Mouse (Mus musculus): ENCODE data around the gene Aqp11.
A peak's percentile ranks its signal among the peaks of the same experiment; 100 is the strongest.

Gene Aqp11

GRCm38 (mm10) chr7:97737638-97738456 is at the start of gene Aqp11:
Aqp11 (minus strand) TSS chr7:97738289.
- peak; percentile 89 for ATAC-seq (ENCODE audit: insufficient number of reproducible peaks, low FRiP score, low TSS enrichment)

- ATAC-seq (ENCODE audit: insufficient number of reproducible peaks, low FRiP score, low TSS enrichment): no peak
These were observed 45.4 kb upstream of the Aqp11 start for GRCm38 (mm10) chr7:97783523-97783922.

- ATAC-seq (ENCODE audit: insufficient number of reproducible peaks, low FRiP score, low TSS enrichment): no peak
These were observed 43.4 kb upstream of the Aqp11 start for GRCm38 (mm10) chr7:97781496-97781895.

- no peak for ATAC-seq (ENCODE audit: insufficient number of reproducible peaks, low FRiP score, low TSS enrichment)
These were observed 42.7 kb upstream of the Aqp11 start for GRCm38 (mm10) chr7:97780815-97781214.

- ATAC-seq (ENCODE audit: insufficient number of reproducible peaks, low FRiP score, low TSS enrichment): no peak
These were observed 42.1 kb upstream of the Aqp11 start for GRCm38 (mm10) chr7:97780222-97780621.

GRCm38 (mm10) chr7:97777191-97777590 is 39.1 kb upstream of the Aqp11 start:
- ATAC-seq (ENCODE audit: insufficient number of reproducible peaks, low FRiP score, low TSS enrichment): no peak

- ATAC-seq (ENCODE audit: insufficient number of reproducible peaks, low FRiP score, low TSS enrichment): no peak
These were observed 37.8 kb upstream of the Aqp11 start for GRCm38 (mm10) chr7:97775923-97776322.

GRCm38 (mm10) chr7:97775380-97775779 is 37.3 kb upstream of the Aqp11 start:
- no peak for ATAC-seq (ENCODE audit: insufficient number of reproducible peaks, low FRiP score, low TSS enrichment)

- no peak for ATAC-seq (ENCODE audit: insufficient number of reproducible peaks, low FRiP score, low TSS enrichment)
These were observed 32.9 kb upstream of the Aqp11 start for GRCm38 (mm10) chr7:97770841-97771620.

- ATAC-seq (ENCODE audit: insufficient number of reproducible peaks, low FRiP score, low TSS enrichment): no peak
These were observed 30.9 kb upstream of the Aqp11 start for GRCm38 (mm10) chr7:97769020-97769419.

- ATAC-seq (ENCODE audit: insufficient number of reproducible peaks, low FRiP score, low TSS enrichment): peak; percentile 68
These were observed 29.8 kb upstream of the Aqp11 start for GRCm38 (mm10) chr7:97767841-97768240.

GRCm38 (mm10) chr7:97766406-97767166 is 28.5 kb upstream of the Aqp11 start:
- ATAC-seq (ENCODE audit: insufficient number of reproducible peaks, low FRiP score, low TSS enrichment): no peak

- ATAC-seq (ENCODE audit: insufficient number of reproducible peaks, low FRiP score, low TSS enrichment): no peak
These were observed 27.9 kb upstream of the Aqp11 start for GRCm38 (mm10) chr7:97765963-97766347.

GRCm38 (mm10) chr7:97765181-97765962 is 27.3 kb upstream of the Aqp11 start:
- no peak for ATAC-seq (ENCODE audit: insufficient number of reproducible peaks, low FRiP score, low TSS enrichment)

- no peak for ATAC-seq (ENCODE audit: insufficient number of reproducible peaks, low FRiP score, low TSS enrichment)
These were observed 26.5 kb upstream of the Aqp11 start for GRCm38 (mm10) chr7:97764591-97764990.

- peak; percentile 31; the same call in 1 of the 2 replicates for ATAC-seq (ENCODE audit: insufficient number of reproducible peaks, low FRiP score, low TSS enrichment)
These were observed 19.1 kb upstream of the Aqp11 start for GRCm38 (mm10) chr7:97756967-97757881.

GRCm38 (mm10) chr7:97749207-97750190 is 11.4 kb upstream of the Aqp11 start:
- no peak for ATAC-seq (ENCODE audit: insufficient number of reproducible peaks, low FRiP score, low TSS enrichment)
